Mouse (Mus musculus) liver, adult 2 months (tissue): Measurements from ENCODE around the gene Lpcat1. TPM values are rescaled to one million over a fixed set of nuclear protein-coding genes. Genes with fewer than 3 reads are reported as not detected.
A peak's percentile ranks its signal among the peaks of the same experiment; 100 is the strongest.

Experiments
- DNase-seq: peaks from one replicate; pipeline ENCODE4 v3.0.0-alpha.2; 2011; ENCODE audit warnings: low read depth, low spot score; ENCODE audit errors: extremely low read depth
- H3K27ac ChIP-seq: fragments of 200-500 bp; replicated peaks from 2 replicates; pipeline ENCODE4 v1.5.1; 2012; ENCODE audit warnings: low read depth, mild to moderate bottlenecking, control low read depth, inconsistent platforms, low read length; ENCODE audit not compliant: insufficient read depth
- H3K27me3 ChIP-seq: fragments of 200-500 bp; 2 replicates; pipeline ENCODE4 v1.6.1; 2012; ENCODE audit warnings: mild to moderate bottlenecking, moderate library complexity, low read length, inconsistent platforms; ENCODE audit not compliant: control insufficient read depth, insufficient read depth
- H3K36me3 ChIP-seq: fragments of 200-500 bp; 2 replicates; pipeline ENCODE4 v1.6.1; 2012; ENCODE audit warnings: low read length, inconsistent platforms; ENCODE audit not compliant: control insufficient read depth, insufficient read depth
- H3K4me1 ChIP-seq: fragments of 200-500 bp; 2 replicates; pipeline ENCODE4 v1.6.1; 2011; ENCODE audit warnings: low read length; ENCODE audit not compliant: control insufficient read depth, insufficient read depth
- H3K4me3 ChIP-seq: fragments of 200-500 bp; 2 replicates; pipeline ENCODE4 v1.5.1; 2011; ENCODE audit warnings: low read depth, mild to moderate bottlenecking, control low read depth, low read length, moderate library complexity; ENCODE audit not compliant: insufficient read depth
- H3K79me2 ChIP-seq: fragments of 200-500 bp; 2 replicates; pipeline ENCODE4 v1.6.1; 2012; ENCODE audit warnings: inconsistent platforms, mild to moderate bottlenecking, low read length, moderate library complexity; ENCODE audit not compliant: control insufficient read depth, insufficient read depth
- H3K9ac ChIP-seq: fragments of 200-500 bp; 2 replicates; pipeline ENCODE4 v1.6.1; 2012; ENCODE audit warnings: low read depth, mild to moderate bottlenecking, control low read depth, inconsistent platforms, low read length
- CTCF ChIP-seq: fragments of 200-500 bp; IDR thresholded peaks from 2 replicates; pipeline ENCODE4 v1.5.1; 2011; ENCODE audit warnings: low read depth, low read length, control low read depth
- POLR2A ChIP-seq: fragments of 200-500 bp; IDR thresholded peaks from 2 replicates; pipeline ENCODE4 v1.6.1; 2011; ENCODE audit warnings: low read length, control low read depth; ENCODE audit not compliant: insufficient read depth; ENCODE audit errors: extremely low read depth
- WGBS: fragments of 180-500 bp; shearing (Covaris S2); methylation state at CpG from one replicate; pipeline ENCODE4 v1.1.7; 2018; 5-methylcytosine and 5-hydroxymethylcytosine counted together
- polyA plus RNA-seq: library from polyadenylated mRNA; depleted of rRNA; stranded (reverse); fragments of >200 nt; gene quantifications from 2 replicates; pipeline ENCODE4 v1.2.3, GENCODE M21; 2012
- total RNA-seq: library from RNA; depleted of rRNA; stranded (reverse); fragments of >200 nt; gene quantifications from 2 replicates; pipeline ENCODE4 v1.2.3, GENCODE M21; 2014

The Lpcat1 gene
- total and polyA plus RNA-seq, 2 experiments: 2.2 to 2.8 TPM

DNA sequence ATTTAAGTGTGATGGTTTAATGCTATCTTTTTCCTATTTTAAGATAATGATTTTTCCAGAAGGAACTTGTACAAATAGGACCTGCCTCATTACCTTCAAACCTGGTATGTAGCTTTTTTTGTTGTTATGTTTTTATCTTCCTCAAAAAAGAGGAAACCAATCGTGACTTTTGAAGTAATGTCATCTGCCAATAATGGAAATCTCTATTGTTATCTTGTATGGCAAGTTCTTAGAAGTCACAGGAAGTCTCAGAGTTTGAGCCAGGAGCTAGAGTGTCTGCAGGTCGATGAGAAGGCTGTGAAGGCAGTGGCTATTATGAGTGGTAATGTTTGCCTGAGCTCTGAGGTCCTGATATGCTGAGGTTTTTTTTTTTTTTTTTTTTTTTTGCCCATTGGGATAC, 29.1 kb downstream of the Lpcat1 start:
- no peaks in the 10 kb centered on the region for H3K4me1 ChIP-seq
- no peaks in the 10 kb centered on the region for H3K79me2 ChIP-seq
- H3K9ac ChIP-seq: no peak overlapping the region
- DNase-seq: no peak
- no peaks in the 10 kb centered on the region for H3K27me3 ChIP-seq
- H3K4me3 ChIP-seq: no peak overlapping the region
- no peak overlapping the region for H3K27ac ChIP-seq
- no peaks in the 10 kb centered on the region for H3K36me3 ChIP-seq
- no peak for TF ChIP-seq CTCF
- TF ChIP-seq POLR2A: no peak
- 60% methylated on average over 2 of the region's 2 CpGs for whole genome bisulfite sequencing

GRCm38 (mm10) chr13:73499893-73500604, 33.1 kb downstream of the Lpcat1 start:
- Histone ChIP-seq H3K4me3 (no peak overlapping the region), H3K9ac (no peak overlapping the region), H3K79me2 (no peaks in the 10 kb centered on the region), H3K36me3 (no peaks in the 10 kb centered on the region), H3K4me1 (no peaks in the 10 kb centered on the region), H3K27ac (no peak overlapping the region; the same call in 1 of the 2 replicates), H3K27me3 (no peaks in the 10 kb centered on the region)
- 75% methylated on average over 6 of the region's 6 CpGs for WGBS
- no peak for DNase-seq
- TF ChIP-seq POLR2A: no peak
- no peak for TF ChIP-seq CTCF

GRCm38 (mm10) chr13:73502719-73503118, 35.7 kb downstream of the Lpcat1 start:
- no peak overlapping the region for H3K9ac ChIP-seq
- no peak overlapping the region for H3K27ac ChIP-seq
- WGBS: 51% methylated on average over 2 of the region's 2 CpGs
- H3K4me1 ChIP-seq: no peaks in the 10 kb centered on the region
- H3K36me3 ChIP-seq: no peaks in the 10 kb centered on the region
- H3K4me3 ChIP-seq: no peak overlapping the region
- H3K79me2 ChIP-seq: no peaks in the 10 kb centered on the region
- no peaks in the 10 kb centered on the region for H3K27me3 ChIP-seq
- TF ChIP-seq POLR2A (no peak), CTCF (peak; percentile 29; the same call in 1 of the 2 replicates)
- peak; percentile 10 for DNase-seq

GRCm38 (mm10) chr13:73505686-73506467, 38.9 kb downstream of the Lpcat1 start:
- DNase-seq: peak; percentile 50
- Histone ChIP-seq H3K27ac (no peak overlapping the region), H3K36me3 (no peaks in the 10 kb centered on the region), H3K27me3 (no peaks in the 10 kb centered on the region), H3K79me2 (no peaks in the 10 kb centered on the region), H3K4me1 (0 out of 2 replicates have a peak, but pooled peaks cover 2% of the 10 kb centered on the region), H3K4me3 (no peak overlapping the region), H3K9ac (no peak overlapping the region)
- TF ChIP-seq CTCF: peak; percentile 84
- TF ChIP-seq POLR2A: no peak
- whole genome bisulfite sequencing: 47% methylated on average over 7 of the region's 7 CpGs

GRCm38 (mm10) chr13:73508817-73509550, 42.0 kb downstream of the Lpcat1 start:
- 78% methylated on average over 8 of the region's 8 CpGs for WGBS
- no peaks in the 10 kb centered on the region for H3K79me2 ChIP-seq
- no peak overlapping the region for H3K4me3 ChIP-seq
- H3K27ac ChIP-seq: peak overlapping the region; percentile 16; the same call in 1 of the 2 replicates
- H3K27me3 ChIP-seq: no peaks in the 10 kb centered on the region
- no peaks in the 10 kb centered on the region for H3K36me3 ChIP-seq
- no peak for DNase-seq
- TF ChIP-seq POLR2A: no peak
- no peak for TF ChIP-seq CTCF
- H3K9ac ChIP-seq: no peak overlapping the region
- 0 out of 2 replicates have a peak, but pooled peaks cover 2% of the 10 kb centered on the region for H3K4me1 ChIP-seq
